Comparison of ENCODE assay signal across 8 mouse cellular contexts in the genomic region with DNA sequence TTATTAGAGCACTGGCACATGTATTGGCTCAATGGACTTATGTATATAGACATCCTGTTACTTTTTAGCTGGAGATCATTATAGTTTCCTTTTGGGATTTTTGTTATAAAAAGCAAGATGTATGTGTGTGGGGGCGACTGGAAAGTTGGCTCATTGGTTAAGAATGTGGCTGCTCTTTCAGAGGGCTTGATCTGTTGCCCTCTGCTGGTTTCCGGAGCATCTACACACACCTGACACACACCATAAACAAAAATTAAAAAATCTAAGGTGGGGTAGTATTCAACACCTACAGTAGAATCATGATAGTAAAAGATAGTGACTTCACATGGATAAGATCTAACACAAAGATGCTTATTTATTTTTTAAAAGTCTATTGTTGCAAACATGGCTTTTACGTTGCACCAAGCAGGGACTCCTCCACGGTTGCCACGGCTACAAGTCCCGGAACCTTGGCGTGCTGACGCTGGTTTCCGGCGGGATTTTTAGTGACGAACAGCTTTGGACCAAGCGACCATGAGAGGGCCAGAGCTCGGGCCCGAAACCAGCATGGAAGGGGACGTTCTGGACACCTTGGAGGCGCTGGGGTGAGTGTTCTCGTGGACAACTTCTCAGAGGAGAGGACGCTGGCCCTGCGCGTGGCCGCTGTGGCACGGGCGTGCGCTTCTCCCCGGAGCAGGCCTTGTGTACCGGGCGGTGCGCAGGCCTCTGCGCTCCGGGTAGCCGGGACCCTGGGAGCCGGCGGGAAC. TPM values are rescaled to one million over a fixed set of nuclear protein-coding genes. Genes with fewer than 3 reads are reported as not detected.
A peak's percentile ranks its signal among the peaks of the same experiment; 100 is the strongest.
DNase-seq lines count a peak whose midpoint lies in the region; ATAC-seq lines count a peak whose summit lies in the region.

Gene Fam98b (plus strand): TSS at position 485 of the 746 bp plus-strand sequence.

- peak within 1 kb of the TSS; percentile 70 for H3K4me3 ChIP-seq in intestine, embryonic 14.5 days (ENCODE audit: low read depth, low read length)

- H3K9me3 ChIP-seq in intestine, embryonic 14.5 days (ENCODE audit: control insufficient read depth, low read length) = no peaks in the 10 kb centered on the region

- no peaks in the 10 kb centered on the region for H3K36me3 ChIP-seq in intestine, embryonic 14.5 days (ENCODE audit: control insufficient read depth, insufficient read depth, low read length)

- H3K4me2 ChIP-seq in intestine, embryonic 14.5 days (ENCODE audit: low read length) = peak within 1 kb of the TSS; percentile 85

- H3K27me3 ChIP-seq in intestine, embryonic 14.5 days (replicated peaks; ENCODE audit: control insufficient read depth, insufficient read depth, low read length) = no peaks in the 10 kb centered on the region

- WGBS in intestine, embryonic 14.5 days = under 1% methylated on average over 33 of the region's 33 CpGs

- H3K27ac ChIP-seq in intestine, embryonic 14.5 days (ENCODE audit: low read depth) = peak within 1 kb of the TSS; percentile 84

- peak; percentile 96 for ATAC-seq in intestine, embryonic 14.5 days (replicated peaks; ENCODE audit: low FRiP score, low TSS enrichment, low read depth)

- peaks cover 7% of the 10 kb centered on the region; the same call in 1 of the 2 replicates for H3K4me1 ChIP-seq in intestine, embryonic 14.5 days (replicated peaks; ENCODE audit: control insufficient read depth, insufficient read depth, low read length)

- intact Hi-C loops in left cerebral cortex, postnatal 14 days (cut with DNase I) = loop anchor here (5.0 kb wide), 1 partner anchor 352 kb away; no protein-coding TSS in a partner anchor

- peak; percentile 86 to 89 for DNase-seq in adrenal gland, adult 18-20 months (ENCODE audit: low spot score in 2 of 2)
- peak; percentile 93 for DNase-seq in embryo, embryonic 11 days
- DNase-seq in gastrocnemius, postnatal 25 days = peak; percentile 81
- peak; percentile 99 for DNase-seq in intestine, embryonic 14.5 days (ENCODE audit: low spot score)
- DNase-seq in left cerebral cortex, postnatal 14 days (ENCODE audit: low spot score in 2 of 2) = peak; percentile 92 to 93
- DNase-seq in mesoderm, embryonic 11.5 days (ENCODE audit: low read depth, low spot score) = peak; percentile 94
- peak; percentile 77 to 79 for DNase-seq in right cerebral cortex, postnatal 36 days (ENCODE audit: low spot score in 2 of 2)
- DNase-seq in yolk sac, embryonic 10.5 days (ENCODE audit: low spot score) = peak; percentile 91

- peak within 1 kb of the TSS; percentile 85 for H3K9ac ChIP-seq in intestine, embryonic 14.5 days (ENCODE audit: low read length)

RNA-seq across cellular contexts. Expression of gene Fam98b, which starts in this region (rescaled TPM):
- 10 to 100 TPM; 31.7 to 36.4 TPM for total RNA-seq in adrenal gland, adult 18-20 months (2021)
- total RNA-seq in gastrocnemius, postnatal 25 days (2021) = 10 to 100 TPM; 16.5 to 17.7 TPM
- polyA plus RNA-seq in intestine, embryonic 14.5 days (2014; fragmentation: Nextera tagmentation; extraction: Ambion mirVana) = 7.2 and 7.6 TPM in 2 replicates
- total RNA-seq in left cerebral cortex, postnatal 14 days (2021) = 10 to 100 TPM; 46.1 to 46.6 TPM

Comparison
In these comparisons a context has a peak if more than half of its experiments do, and no peak if none do; other contexts are left out.
1. Peak in every context shown above with its lines: DNase-seq, ATAC-seq, H3K4me3 ChIP-seq and H3K27ac ChIP-seq.